Mouse (Mus musculus): ENCODE data around the gene Pparg.

Pparg gene

GRCm38 (mm10) chr6:115504915-115505314 lies 144.2 kb downstream of the Pparg start:
- no peak for DNase-seq (ENCODE audit: low read depth, low spot score)

- no peak for DNase-seq (ENCODE audit: low read depth, low spot score)
Observed at GRCm38 (mm10) chr6:115506425-115506824, 145.7 kb downstream of the Pparg start.

GRCm38 (mm10) chr6:115511447-115511846 lies 150.7 kb downstream of the Pparg start:
- no peak for DNase-seq (ENCODE audit: low read depth, low spot score)

GRCm38 (mm10) chr6:115513207-115513606 lies 152.5 kb downstream of the Pparg start:
- DNase-seq (ENCODE audit: low read depth, low spot score), result no peak

GRCm38 (mm10) chr6:115517904-115518303 lies 157.2 kb downstream of the Pparg start:
- DNase-seq (ENCODE audit: low read depth, low spot score), result no peak

- no peak for DNase-seq (ENCODE audit: low read depth, low spot score)
Observed at GRCm38 (mm10) chr6:115518352-115518751, 157.6 kb downstream of the Pparg start.

GRCm38 (mm10) chr6:115519275-115519699 lies 158.5 kb downstream of the Pparg start:
- DNase-seq (ENCODE audit: low read depth, low spot score), result no peak

- no peak for DNase-seq (ENCODE audit: low read depth, low spot score)
Observed at GRCm38 (mm10) chr6:115521923-115522322, 161.2 kb downstream of the Pparg start.

GRCm38 (mm10) chr6:115522691-115523146 lies 162.0 kb downstream of the Pparg start:
- peak; percentile 20 for DNase-seq (ENCODE audit: low read depth, low spot score)

GRCm38 (mm10) chr6:115523201-115523600 lies 162.4 kb downstream of the Pparg start:
- no peak for DNase-seq (ENCODE audit: low read depth, low spot score)

- DNase-seq (ENCODE audit: low read depth, low spot score), result no peak
Observed at GRCm38 (mm10) chr6:115524449-115524990, 163.8 kb downstream of the Pparg start.

- no peak for DNase-seq (ENCODE audit: low read depth, low spot score)
Observed at GRCm38 (mm10) chr6:115527418-115527817, 166.7 kb downstream of the Pparg start.

- no peak for DNase-seq (ENCODE audit: low read depth, low spot score)
Observed at GRCm38 (mm10) chr6:115528372-115528771, 167.6 kb downstream of the Pparg start.

GRCm38 (mm10) chr6:115534617-115535016 lies 173.9 kb downstream of the Pparg start:
- DNase-seq (ENCODE audit: low read depth, low spot score), result no peak

GRCm38 (mm10) chr6:115536169-115536568 lies 175.4 kb downstream of the Pparg start:
- DNase-seq (ENCODE audit: low read depth, low spot score), result no peak

- peak; percentile 65 for DNase-seq (ENCODE audit: low read depth, low spot score)
Observed at GRCm38 (mm10) chr6:115538645-115539429, 178.1 kb downstream of the Pparg start.
